Mouse (Mus musculus) inflammation-experienced regulatory T-cells, adult 6 months (primary cell): Measurements from ENCODE around the gene Itih2. TPM values are rescaled to one million over a fixed set of nuclear protein-coding genes. Genes with fewer than 3 reads are reported as not detected.
A peak's percentile ranks its signal among the peaks of the same experiment; 100 is the strongest.

Source experiments
- ATAC-seq: one replicate; pipeline ENCODE4 v1.8.0; 2017
- polyA plus RNA-seq, 3 experiments: library from polyadenylated mRNA; unstranded; fragments of 100-300 nt; shearing (Covaris generic); gene quantifications; one replicate each; pipeline ENCODE4 v1.2.1; 2017

Itih2 gene
- polyA plus RNA-seq: not detected

DNA sequence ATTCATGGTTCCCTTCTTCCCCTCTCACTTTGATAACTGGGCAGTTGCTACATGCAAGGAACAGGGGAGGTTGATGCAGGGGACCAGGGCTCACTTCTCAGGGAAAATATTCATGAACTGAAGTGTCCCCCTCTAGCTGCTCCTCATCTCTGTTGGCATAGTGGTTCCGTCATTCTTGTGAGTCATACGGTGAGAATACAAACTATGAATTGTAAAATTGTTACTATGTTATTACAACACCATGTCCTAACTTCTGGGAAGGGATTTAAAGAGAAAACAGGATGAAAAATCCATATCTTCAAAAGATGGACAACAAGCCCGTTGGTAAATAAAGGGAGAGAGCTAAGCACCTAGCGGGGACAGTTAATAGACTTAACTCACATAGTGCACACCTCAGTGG is at the start of gene Itih2:
TSS of gene Itih2 (minus strand) at position 101 of the 400 bp plus-strand sequence.
- no peak for ATAC-seq

DNA sequence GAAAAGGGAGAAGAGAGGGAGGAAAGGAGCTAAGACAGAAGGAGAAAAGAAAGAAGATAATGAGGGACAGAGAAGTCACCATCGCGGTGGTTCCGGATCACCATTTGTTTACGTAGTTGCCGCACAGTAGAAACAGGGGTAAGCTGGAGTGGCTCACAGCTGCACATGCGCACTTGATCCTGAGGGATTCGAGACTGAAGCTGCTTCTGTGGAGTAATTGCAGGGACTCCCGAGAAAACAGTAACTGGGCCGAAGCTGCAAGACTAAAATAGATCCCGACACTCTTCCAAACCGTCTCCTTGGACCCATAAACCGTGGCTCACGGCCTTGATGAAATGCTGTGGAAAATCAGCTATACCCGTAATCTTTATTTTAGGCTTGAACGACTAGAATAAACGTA is 38.8 kb upstream of the Itih2 start:
- ATAC-seq: no peak

DNA sequence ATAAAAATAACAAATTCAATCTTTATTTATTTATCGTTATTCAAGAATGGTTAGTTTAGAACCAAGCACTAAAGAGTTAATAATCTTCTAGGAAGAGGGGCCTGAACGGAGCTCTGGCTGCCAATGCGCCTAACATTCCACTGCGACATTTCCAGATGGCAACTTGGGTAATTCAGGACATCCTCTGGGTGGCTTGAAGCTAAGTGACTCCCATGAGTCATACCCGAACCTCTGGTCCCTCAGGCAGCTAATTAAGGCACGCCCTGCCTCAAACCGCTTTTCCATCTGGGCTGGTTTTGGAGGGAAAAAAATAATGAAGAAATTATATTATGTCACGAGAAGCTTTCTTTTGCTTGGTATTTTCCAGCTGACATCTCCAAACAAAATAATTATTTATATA is 36.8 kb upstream of the Itih2 start:
- no peak for ATAC-seq

DNA sequence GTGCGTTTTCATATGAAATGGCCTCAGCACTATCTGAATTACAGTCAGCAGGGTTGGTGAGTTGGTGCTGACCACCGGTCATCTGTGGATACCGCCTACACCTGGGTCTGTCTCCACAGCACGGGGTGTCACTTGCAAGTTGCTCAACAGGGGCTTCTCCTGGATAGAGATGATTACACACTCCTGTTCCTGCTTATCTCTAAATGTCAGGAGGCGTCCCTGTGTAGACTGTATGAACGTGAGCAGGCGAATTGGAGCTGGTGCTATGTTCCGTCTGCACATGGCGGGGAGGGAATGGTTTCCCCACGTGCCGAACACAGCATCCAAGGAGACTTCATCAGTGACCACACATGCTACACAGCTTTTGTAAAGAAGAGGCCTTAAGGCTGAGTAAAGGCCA is 36.1 kb upstream of the Itih2 start:
- ATAC-seq: no peak

DNA sequence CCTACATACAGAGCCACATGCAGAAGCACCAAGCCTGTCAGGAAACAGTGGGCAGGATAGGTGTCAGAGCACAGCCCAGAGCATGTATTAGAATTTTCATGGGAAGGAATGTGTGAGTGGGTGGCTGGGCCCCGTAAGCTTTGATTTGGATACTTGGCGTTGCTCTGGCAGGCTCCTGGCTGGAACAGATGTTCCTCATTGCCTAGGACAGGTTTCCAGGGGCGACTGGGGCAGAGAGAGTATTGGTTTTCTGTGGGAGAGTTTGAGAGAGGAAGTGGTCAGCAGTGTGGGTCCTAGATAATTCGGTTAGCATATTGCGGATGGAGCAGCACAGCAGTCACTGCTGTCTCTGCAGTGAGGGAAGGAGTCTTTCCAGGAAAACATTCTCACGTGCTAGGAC is 35.4 kb upstream of the Itih2 start:
- ATAC-seq: no peak

DNA sequence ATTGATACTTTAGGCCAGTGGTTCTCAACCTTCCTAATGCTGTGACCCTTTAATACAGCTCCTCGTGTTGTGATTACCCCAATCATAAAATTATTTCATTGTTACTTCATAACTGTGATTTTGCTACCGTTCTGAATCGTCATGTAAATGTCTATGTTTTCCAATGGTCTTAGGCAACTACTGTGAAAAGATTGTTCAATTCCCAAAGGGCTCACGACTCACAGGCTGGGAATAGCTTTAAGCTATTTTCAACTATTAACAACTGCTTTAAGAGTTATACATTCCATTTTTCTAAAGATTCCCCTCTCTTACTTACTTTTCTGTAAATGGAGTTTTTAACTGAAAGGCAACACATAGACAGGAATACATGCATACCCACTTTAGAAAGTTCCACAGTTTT is 30.8 kb upstream of the Itih2 start:
- ATAC-seq: no peak

DNA sequence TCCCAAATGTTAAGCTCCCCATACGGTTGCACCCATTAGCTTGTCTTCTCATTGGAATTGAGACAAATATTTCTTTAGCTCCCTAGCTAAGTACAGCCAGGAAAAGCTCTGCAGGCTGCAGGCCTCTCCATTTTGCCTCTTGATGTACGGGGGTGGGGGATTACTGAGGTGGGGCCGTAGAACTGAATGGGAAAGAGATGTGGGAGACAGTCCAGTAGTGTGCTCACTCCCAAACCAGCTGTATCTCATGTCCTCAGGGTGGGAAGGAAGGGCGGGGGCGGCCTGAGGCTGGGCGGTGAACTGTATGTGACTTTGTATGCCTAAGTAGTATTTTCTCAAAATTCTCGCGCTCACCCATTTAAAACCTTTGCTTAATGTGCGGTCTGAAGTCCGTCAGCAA is 26.0 kb upstream of the Itih2 start:
- no peak for ATAC-seq

DNA sequence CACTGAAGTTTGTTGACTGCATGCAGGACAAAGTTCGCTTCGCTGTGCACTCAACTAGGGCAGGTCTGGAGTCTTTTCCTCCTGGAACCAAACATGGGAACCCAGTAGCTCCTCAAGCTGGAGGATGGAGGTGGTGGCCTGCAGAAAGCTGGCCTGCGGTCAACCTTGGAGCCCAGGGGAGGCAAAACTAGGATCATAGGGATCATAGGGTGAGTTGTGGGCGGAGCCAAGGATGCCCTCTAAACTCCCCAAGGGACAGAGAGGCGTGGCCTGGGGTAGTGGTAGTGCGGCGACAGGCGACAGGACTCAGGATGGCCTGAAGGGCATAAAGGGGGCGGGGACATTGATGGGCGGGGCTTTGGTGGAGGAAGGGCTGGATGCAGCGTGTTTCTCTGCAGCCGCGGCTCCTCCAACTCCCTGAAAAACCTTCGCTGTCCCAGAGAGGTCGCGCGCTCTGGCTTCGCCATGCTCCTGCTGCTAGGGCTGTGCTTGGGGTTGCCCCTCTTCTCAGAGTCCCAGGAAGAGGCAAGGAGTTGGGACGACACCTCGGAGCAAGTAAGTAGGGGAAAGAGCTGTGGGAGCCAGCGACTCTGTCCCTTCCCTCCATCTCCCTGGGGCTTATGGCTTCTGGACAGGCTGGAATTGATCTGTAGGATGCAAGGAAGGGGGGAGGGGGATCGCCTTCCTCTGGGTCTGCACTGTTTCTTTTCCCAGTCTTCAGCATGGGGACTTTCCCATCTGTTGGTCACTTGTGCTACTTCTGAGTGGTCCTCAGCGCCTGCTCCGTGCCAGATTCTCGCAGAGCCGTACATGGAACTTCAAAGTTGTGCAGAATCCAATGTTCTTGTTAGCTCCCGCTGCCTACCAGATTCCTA is 22.2 kb upstream of the Itih2 start, which contains the start of gene Itih5:
TSS of gene Itih5 (plus strand) at position 371 of the 875 bp plus-strand sequence.
- peak; percentile 71 for ATAC-seq

DNA sequence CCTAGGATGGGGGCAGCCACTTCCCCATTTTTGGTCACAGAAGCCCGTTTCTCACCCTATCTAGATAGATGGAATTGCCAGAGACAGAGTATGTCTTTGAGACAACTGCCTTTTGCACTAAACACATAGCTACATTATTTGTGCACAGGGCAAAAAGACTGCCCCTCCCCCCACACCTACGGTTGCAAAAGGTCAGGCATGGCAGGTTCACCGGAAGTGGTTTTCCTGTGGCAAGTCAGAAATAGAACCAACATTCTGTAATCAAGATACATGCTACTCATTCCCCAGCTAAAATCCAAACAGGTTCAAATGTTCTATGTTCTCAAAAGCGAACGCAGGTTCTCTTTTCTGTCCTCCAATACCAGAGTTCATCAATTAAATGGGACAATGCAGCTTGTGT is 21.4 kb upstream of the Itih2 start:
- peak; percentile 73 for ATAC-seq

DNA sequence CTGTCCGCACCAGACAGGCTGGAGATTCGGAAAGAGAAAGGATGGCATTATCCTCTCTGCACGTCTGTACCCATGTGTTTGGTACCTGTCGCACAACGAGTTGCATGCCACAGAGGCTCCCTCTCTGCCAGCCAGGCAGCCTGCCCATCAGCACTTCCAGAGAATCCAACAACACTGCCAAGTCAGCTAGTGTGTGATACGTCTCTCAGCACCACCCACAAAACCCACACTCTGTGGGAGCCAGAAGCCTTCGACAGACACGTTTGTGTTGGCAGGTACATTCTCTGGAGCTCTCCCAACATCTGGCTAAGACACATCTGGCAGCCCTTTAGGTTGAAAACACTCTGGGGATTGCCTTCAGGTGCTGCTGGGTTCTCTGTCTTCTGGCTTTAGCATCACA is 16.0 kb upstream of the Itih2 start:
- no peak for ATAC-seq

DNA sequence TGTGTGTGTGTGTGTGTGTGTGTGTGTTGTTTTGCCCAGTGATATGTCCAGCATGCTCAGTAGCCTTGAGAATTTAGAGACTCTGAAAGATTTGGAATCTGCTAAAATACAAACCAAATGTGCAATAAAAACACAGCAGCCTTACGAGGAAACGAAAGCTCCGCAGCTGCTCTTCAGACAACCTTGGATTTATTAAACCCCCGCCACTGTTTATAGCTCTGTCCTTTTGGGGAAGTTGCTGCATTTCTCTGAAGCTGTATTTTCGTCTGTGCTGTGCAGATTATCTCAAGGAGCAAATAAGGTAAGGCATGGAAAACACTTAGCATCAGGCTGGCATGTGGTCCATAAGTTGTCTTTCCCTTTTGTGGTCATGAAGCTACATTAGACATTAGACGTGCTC is 14.3 kb upstream of the Itih2 start:
- no peak for ATAC-seq

DNA sequence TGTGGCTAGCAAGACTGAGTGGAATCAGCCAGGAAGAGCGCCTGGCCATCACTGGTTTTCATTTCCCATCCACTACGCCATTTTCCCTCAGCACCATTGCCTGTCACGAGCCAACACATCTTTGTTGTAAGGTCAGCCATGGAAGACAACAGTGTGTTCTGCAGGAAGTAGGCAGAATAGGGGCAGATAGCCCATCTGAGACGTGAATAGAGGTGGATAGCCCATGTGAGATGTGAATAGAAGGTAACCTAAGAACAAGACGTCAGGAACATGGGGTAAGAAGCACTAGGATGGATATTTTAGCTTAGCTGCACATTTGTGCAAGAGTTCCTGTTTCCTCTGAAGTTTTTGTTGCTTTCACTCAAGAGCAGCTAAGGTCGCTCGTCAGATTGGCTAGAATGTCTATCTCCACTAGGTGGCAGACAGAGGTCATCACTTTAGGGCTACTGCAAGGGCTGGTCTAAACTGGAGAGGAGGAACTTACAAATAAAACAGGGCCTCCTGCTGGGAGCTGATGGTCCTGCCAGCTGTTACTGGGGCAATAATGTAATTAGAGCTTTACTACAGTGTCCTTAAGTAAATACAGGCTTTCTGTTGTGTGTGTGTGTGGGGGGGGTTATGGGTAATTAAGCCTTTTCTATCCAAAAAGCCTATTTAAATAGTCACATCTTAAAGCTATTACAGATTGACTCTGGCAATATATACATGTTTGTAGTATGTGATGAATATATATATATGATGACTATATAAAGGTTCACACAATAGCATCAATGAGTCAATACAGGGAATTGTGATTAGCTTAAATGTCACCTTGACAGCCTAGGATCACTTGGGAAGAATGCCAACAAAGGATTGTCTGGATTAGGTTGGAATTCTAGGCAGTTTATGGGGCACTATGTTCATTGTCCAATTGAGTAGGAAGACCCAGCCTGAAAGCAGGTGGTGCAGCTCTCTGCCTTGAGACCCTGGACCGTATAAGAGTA is 11.6 kb upstream of the Itih2 start:
- peak; percentile 99 for ATAC-seq

DNA sequence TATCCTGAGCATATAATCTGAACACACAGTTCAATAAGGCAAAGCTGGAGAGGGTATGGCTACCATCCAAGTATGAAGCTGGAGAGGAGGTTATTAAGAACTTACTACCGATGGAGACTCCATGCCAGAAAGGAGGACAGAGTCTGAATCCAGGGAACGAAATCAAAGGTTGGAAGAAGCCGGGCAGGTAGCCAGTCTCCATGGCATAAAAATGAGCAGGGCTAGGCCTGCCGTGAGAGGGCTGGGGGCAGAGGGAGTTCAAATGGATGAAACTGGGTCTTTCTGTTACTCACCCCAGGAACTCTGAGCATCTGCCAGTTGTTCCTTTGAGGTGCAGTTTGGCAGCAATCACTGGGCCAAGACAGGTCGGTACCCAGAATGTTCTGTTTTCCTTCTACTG is 9.3 kb upstream of the Itih2 start:
- no peak for ATAC-seq

DNA sequence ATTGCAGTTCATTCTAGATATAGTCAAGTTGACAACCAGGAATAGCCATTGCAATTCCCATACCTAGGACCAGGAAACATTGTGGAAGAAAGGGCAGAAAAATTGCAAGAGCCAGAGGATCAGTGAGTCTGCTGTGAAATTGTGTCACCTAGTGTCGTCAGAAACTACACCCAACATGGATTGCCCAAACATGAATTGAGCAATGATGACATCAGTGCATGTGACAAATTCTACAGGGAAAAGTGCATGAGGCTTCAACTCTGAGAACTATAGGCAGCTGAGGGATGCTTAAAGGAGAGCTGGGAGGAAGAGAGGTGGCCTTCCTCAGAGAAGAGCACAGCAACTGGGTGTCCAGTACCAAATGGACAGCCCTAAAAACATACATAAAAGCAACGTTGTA is 6.1 kb upstream of the Itih2 start:
- no peak for ATAC-seq

DNA sequence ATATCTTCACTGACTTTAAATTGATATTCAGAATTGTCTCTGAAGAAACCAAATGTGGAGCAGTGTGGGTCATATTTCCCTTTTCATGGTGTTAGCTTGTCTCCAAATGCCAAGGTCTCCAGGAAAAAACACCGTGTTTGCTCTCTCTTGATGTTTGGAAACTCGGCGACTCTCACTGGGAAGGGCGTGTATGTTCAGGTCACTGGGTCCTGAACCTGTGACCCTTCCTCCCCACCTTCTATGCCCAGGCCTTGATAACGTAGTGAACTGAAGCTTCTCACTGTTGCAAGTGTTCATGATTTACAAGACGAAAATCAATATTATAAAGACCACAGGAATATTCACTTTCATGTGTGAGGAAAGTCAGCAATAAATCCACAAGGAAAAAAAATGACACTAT is 2.7 kb upstream of the Itih2 start:
- no peak for ATAC-seq

DNA sequence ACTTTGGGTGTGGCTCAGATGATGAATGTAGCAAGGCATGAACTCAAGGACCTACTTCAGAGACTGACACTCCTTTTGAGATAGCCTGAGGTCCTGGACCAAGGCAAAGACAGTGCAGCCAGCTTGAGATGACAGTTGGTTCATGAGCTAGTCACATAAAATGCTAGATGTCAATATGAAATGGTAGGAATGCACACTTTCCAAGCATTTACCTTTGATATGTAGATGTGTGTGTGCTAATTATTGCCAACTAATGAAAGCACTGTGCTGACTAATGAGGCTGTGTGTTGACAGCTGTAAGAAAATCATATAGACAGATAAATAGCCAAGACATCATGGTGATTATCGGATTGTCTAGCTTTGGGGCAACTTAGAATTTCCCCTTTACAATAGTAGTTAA is 932 bp upstream of the Itih2 start:
- ATAC-seq: no peak

DNA sequence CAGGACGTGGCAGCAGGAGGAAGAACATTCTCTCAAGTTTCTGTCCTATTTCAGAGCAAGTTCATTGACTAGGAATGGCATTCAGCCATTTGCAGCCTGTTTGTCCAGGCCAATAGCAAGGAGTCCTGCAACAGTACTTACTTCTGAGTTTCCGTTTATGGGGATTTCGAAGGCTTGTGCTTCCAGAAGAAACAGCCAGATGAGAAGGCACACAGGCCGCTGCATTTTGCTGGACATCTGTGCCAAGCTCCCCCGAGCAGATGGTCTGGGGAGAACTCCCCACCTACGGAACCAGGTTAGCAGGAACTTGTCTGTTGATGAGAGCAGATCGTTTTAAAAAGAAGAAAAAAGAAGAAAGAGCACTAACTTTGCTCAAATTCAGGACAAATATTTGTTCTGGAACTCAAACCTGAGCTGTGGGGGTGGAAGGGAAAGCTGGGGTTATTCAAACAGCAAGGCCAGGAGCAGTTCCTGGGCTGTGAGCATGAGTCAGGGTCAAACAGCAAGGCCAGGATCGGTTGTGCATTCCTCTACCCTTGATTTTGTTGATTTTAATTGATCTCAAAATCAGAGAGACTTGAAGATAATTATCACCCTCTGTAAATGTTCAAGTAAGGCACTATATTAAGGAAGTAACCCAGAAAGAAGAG is 730 bp downstream of the Itih2 start:
- no peak for ATAC-seq

DNA sequence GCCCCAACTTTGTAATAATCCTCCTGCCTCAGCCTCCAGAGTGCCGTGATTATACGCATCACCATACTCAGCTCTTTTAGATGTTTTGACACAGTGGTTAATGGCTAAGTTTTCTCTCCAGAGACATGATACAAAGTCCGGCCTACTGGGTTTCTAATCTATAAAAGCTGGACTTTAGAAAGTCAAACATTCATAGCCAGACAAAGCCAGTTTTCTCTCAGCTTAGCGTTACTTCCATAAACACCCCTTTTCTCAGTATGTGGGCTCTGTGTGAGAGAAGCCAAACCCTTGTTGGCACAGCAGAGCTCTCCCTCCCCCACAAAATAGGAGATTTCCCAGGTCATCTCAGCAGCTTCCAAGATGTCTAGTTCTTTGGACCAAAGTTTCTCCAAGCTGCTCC is 2.6 kb downstream of the Itih2 start:
- ATAC-seq: no peak

DNA sequence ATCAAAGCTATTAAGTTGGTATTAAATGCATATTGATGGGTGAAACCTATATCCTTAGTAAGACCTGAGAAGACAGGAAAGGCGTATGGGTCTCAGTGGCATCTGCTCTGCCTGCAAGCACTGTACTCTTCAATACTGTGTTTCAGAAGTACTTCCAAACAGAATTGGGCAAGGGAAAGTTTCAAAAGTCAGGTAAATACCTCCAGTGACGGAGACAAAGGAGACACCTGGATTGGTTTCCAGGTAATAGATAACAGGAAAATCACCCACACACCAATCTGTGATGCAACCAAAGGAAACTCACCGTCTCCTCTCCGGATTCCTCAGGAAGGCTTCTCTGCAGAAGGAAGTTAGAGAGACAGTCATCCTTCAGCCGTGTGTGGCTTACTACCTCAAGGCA is 3.7 kb downstream of the Itih2 start:
- ATAC-seq: no peak

DNA sequence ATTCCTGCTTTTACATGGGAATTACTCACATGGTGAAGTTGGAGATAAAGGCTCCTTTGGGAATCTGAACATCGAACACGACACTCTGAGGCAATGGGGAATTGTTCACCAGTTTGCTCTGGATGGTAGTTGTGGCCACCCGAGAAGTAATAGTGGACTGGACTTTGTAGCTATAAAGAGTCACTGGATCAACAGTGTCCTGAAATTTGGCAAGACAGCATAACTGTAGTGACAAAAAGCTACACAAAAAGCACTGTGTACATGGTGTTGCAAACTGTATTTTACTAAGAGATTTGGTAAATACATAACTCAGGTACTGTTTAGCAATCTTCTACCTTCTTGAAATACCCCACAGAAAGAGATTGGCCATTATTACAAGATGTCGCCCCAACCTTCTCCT is 5.1 kb downstream of the Itih2 start:
- no peak for ATAC-seq

DNA sequence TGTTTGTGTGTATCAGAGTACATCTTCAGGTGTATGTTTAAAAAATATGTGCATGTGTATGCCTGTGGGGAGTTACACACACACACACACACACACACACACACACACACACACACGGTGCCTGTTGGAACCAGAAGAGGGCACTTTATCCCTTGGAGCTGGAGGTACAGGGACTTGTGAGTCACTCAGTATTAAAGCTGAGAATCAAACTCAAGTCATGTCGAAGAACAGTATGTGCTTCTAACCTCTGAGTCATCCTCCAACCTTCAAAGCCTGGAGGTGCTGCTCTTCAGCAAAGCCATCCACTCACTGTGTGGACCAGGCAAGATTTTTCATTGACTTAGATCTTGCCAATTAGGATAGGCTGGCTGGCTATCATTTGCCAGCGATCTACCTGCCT is 9.4 kb downstream of the Itih2 start:
- ATAC-seq: no peak

DNA sequence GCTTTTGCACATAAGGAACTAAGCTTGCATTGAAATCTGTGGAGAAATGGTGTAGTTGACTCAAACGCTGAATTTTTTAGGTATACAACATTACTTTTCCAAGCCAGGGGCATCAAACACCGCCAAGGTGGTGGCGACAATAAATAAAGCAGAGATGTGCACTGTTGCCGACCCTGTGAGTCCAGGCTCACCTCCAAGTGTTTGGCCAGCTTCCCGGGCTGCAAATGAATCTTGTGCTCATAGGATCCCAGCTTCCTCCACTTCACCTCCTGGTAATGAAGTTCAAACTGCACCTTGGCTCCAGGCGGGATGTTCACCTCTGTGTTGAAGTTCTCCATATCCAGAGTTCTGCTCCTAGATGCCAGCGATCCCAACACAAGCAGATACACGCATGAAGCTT is 11.9 kb downstream of the Itih2 start:
- no peak for ATAC-seq

DNA sequence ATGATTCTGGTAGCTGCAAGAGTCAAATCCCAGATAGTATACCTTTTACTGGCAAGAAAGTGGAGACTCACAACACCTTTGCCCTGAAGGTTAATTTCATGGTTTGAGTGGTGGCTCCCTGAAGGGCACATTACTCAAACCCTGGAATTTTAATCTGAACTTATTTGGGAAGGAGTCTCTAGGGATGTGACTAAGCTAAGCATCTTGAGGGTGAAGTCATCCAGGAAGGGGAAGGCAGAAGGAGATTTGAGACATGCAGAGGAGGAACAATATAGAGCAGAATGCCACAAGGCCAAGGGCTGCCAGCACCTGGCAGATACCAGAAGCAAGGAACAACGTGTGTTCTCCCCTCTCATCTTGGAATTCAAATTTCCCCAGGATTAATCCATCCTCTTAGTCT is 12.4 kb downstream of the Itih2 start:
- no peak for ATAC-seq
